Mouse (Mus musculus): Measurements from ENCODE around the gene Frem3. TPM values are rescaled to one million over a fixed set of nuclear protein-coding genes. Genes with fewer than 3 reads are reported as not detected.

The Frem3 gene
- polyA plus RNA-seq, 1 experiment from 2014 or later, result 0.03 TPM

- peak overlapping the region; percentile 56 for H3K4me2 ChIP-seq (replicated peaks)
- ATAC-seq, result peak; percentile 30; the same call in 1 of the 2 replicates
- no peaks in the 10 kb centered on the region for H3K36me3 ChIP-seq
- peaks cover 35% of the 10 kb centered on the region for H3K27me3 ChIP-seq
- H3K4me3 ChIP-seq (replicated peaks), result peak overlapping the region; percentile 32
- WGBS, result 2% methylated on average over 12 of the region's 12 CpGs
- peaks cover 15% of the 10 kb centered on the region for H3K4me1 ChIP-seq (replicated peaks)
- no peaks in the 10 kb centered on the region for H3K9me3 ChIP-seq
- 0 out of 2 replicates have a peak overlapping the region, but pooled peaks have one; percentile 45 for H3K9ac ChIP-seq (replicated peaks)
- no peak overlapping the region for H3K27ac ChIP-seq
Observed at GRCm38 (mm10) chr8:80611441-80611751, 516 bp downstream of the Frem3 start.

GRCm38 (mm10) chr8:80619787-80620186 lies 8.9 kb downstream of the Frem3 start:
- no peak for ATAC-seq
- Histone ChIP-seq H3K27ac (no peak overlapping the region), H3K36me3 (no peaks in the 10 kb centered on the region), H3K4me1 (replicated peaks) (no peaks in the 10 kb centered on the region), H3K9me3 (no peaks in the 10 kb centered on the region), H3K4me3 (replicated peaks) (no peak overlapping the region), H3K9ac (replicated peaks) (no peak overlapping the region), H3K4me2 (replicated peaks) (no peak overlapping the region), H3K27me3 (no peaks in the 10 kb centered on the region)
- 21% methylated on average over 3 of the region's 3 CpGs for WGBS

GRCm38 (mm10) chr8:80647394-80647793 lies 36.5 kb downstream of the Frem3 start:
- Histone ChIP-seq H3K36me3 (no peaks in the 10 kb centered on the region), H3K9ac (replicated peaks) (no peak overlapping the region), H3K4me1 (replicated peaks) (no peaks in the 10 kb centered on the region), H3K4me3 (replicated peaks) (no peak overlapping the region), H3K27ac (no peak overlapping the region), H3K9me3 (no peaks in the 10 kb centered on the region), H3K4me2 (replicated peaks) (no peak overlapping the region), H3K27me3 (no peaks in the 10 kb centered on the region)
- no peak for ATAC-seq
- WGBS, result 70% methylated on average over 6 of the region's 6 CpGs

- no peaks in the 10 kb centered on the region for H3K27me3 ChIP-seq
- no peak overlapping the region for H3K9ac ChIP-seq (replicated peaks)
- 59% methylated on average over 4 of the region's 4 CpGs for WGBS
- ATAC-seq, result no peak
- H3K36me3 ChIP-seq, result no peaks in the 10 kb centered on the region
- no peak overlapping the region for H3K4me2 ChIP-seq (replicated peaks)
- H3K4me1 ChIP-seq (replicated peaks), result 0 out of 2 replicates have a peak, but pooled peaks cover 3% of the 10 kb centered on the region
- H3K4me3 ChIP-seq (replicated peaks), result no peak overlapping the region
- no peak overlapping the region for H3K27ac ChIP-seq
- no peaks in the 10 kb centered on the region for H3K9me3 ChIP-seq
Observed at GRCm38 (mm10) chr8:80657639-80658038, 46.8 kb downstream of the Frem3 start.

- 0 out of 2 replicates have a peak, but pooled peaks cover 3% of the 10 kb centered on the region for H3K4me1 ChIP-seq (replicated peaks)
- ATAC-seq, result no peak
- H3K9me3 ChIP-seq, result no peaks in the 10 kb centered on the region
- no peaks in the 10 kb centered on the region for H3K36me3 ChIP-seq
- 88% methylated on average over 4 of the region's 4 CpGs for WGBS
- H3K27me3 ChIP-seq, result no peaks in the 10 kb centered on the region
- H3K27ac ChIP-seq, result no peak overlapping the region
- no peak overlapping the region for H3K4me2 ChIP-seq (replicated peaks)
- H3K9ac ChIP-seq (replicated peaks), result no peak overlapping the region
- no peak overlapping the region for H3K4me3 ChIP-seq (replicated peaks)
Observed at GRCm38 (mm10) chr8:80661055-80661454, 50.2 kb downstream of the Frem3 start.

GRCm38 (mm10) chr8:80663476-80663875 lies 52.6 kb downstream of the Frem3 start:
- no peaks in the 10 kb centered on the region for H3K9me3 ChIP-seq
- no peaks in the 10 kb centered on the region for H3K36me3 ChIP-seq
- no peak overlapping the region for H3K27ac ChIP-seq
- no peak overlapping the region for H3K4me3 ChIP-seq (replicated peaks)
- 84% methylated on average over 3 of the region's 3 CpGs for WGBS
- H3K27me3 ChIP-seq, result no peaks in the 10 kb centered on the region
- H3K4me2 ChIP-seq (replicated peaks), result no peak overlapping the region
- H3K4me1 ChIP-seq (replicated peaks), result no peaks in the 10 kb centered on the region
- no peak for ATAC-seq
- H3K9ac ChIP-seq (replicated peaks), result no peak overlapping the region

GRCm38 (mm10) chr8:80669277-80669901 lies 58.5 kb downstream of the Frem3 start:
- H3K4me1 ChIP-seq (replicated peaks), result no peaks in the 10 kb centered on the region
- H3K9ac ChIP-seq (replicated peaks), result no peak overlapping the region
- no peak overlapping the region for H3K4me2 ChIP-seq (replicated peaks)
- no peaks in the 10 kb centered on the region for H3K36me3 ChIP-seq
- H3K27me3 ChIP-seq, result no peaks in the 10 kb centered on the region
- no peak overlapping the region for H3K27ac ChIP-seq
- H3K4me3 ChIP-seq (replicated peaks), result no peak overlapping the region
- H3K9me3 ChIP-seq, result no peaks in the 10 kb centered on the region
- WGBS, result 80% methylated on average over 17 of the region's 17 CpGs
- ATAC-seq, result no peak

GRCm38 (mm10) chr8:80682594-80682993 lies 71.7 kb downstream of the Frem3 start:
- Histone ChIP-seq H3K9ac (replicated peaks) (no peak overlapping the region), H3K36me3 (no peaks in the 10 kb centered on the region), H3K27me3 (no peaks in the 10 kb centered on the region), H3K27ac (no peak overlapping the region), H3K4me2 (replicated peaks) (no peak overlapping the region), H3K4me3 (replicated peaks) (no peak overlapping the region), H3K9me3 (no peaks in the 10 kb centered on the region), H3K4me1 (replicated peaks) (no peaks in the 10 kb centered on the region)
- ATAC-seq, result no peak
- 74% methylated on average over 5 of the region's 5 CpGs for WGBS

- no peak overlapping the region for H3K9ac ChIP-seq (replicated peaks)
- 77% methylated on average over 5 of the region's 5 CpGs for WGBS
- H3K4me1 ChIP-seq (replicated peaks), result no peaks in the 10 kb centered on the region
- H3K9me3 ChIP-seq, result no peaks in the 10 kb centered on the region
- ATAC-seq, result no peak
- H3K27ac ChIP-seq, result no peak overlapping the region
- no peaks in the 10 kb centered on the region for H3K36me3 ChIP-seq
- no peak overlapping the region for H3K4me3 ChIP-seq (replicated peaks)
- H3K4me2 ChIP-seq (replicated peaks), result no peak overlapping the region
- H3K27me3 ChIP-seq, result no peaks in the 10 kb centered on the region
Observed at GRCm38 (mm10) chr8:80683756-80684335, 73.0 kb downstream of the Frem3 start.

- no peak overlapping the region for H3K27ac ChIP-seq
- no peaks in the 10 kb centered on the region for H3K27me3 ChIP-seq
- H3K4me1 ChIP-seq (replicated peaks), result no peaks in the 10 kb centered on the region
- H3K9me3 ChIP-seq, result no peaks in the 10 kb centered on the region
- peak; percentile 75; the same call in 1 of the 2 replicates for ATAC-seq
- WGBS, result 50% methylated on average over 4 of the region's 4 CpGs
- no peak overlapping the region for H3K4me3 ChIP-seq (replicated peaks)
- no peaks in the 10 kb centered on the region for H3K36me3 ChIP-seq
- H3K4me2 ChIP-seq (replicated peaks), result no peak overlapping the region
- H3K9ac ChIP-seq (replicated peaks), result no peak overlapping the region
Observed at GRCm38 (mm10) chr8:80688141-80688540, 77.3 kb downstream of the Frem3 start.

GRCm38 (mm10) chr8:80710670-80711400 lies 100.0 kb downstream of the Frem3 start:
- Histone ChIP-seq H3K4me1 (replicated peaks) (no peaks in the 10 kb centered on the region), H3K9me3 (no peaks in the 10 kb centered on the region; the same call in 1 of the 2 replicates), H3K4me2 (replicated peaks) (no peak overlapping the region), H3K36me3 (peaks cover 64% of the 10 kb centered on the region), H3K27me3 (no peaks in the 10 kb centered on the region), H3K9ac (replicated peaks) (no peak overlapping the region), H3K27ac (no peak overlapping the region), H3K4me3 (replicated peaks) (no peak overlapping the region)
- no peak for ATAC-seq
- WGBS, result 83% methylated on average over 4 of the region's 4 CpGs

- H3K9me3 ChIP-seq, result no peaks in the 10 kb centered on the region; the same call in 1 of the 2 replicates
- no peaks in the 10 kb centered on the region for H3K4me1 ChIP-seq (replicated peaks)
- peaks cover 57% of the 10 kb centered on the region for H3K36me3 ChIP-seq
- H3K27me3 ChIP-seq, result no peaks in the 10 kb centered on the region
- H3K4me2 ChIP-seq (replicated peaks), result no peak overlapping the region
- no peak overlapping the region for H3K9ac ChIP-seq (replicated peaks)
- no peak overlapping the region for H3K27ac ChIP-seq
- 86% methylated on average over 1 of the region's 1 CpGs for WGBS
- ATAC-seq, result no peak
- no peak overlapping the region for H3K4me3 ChIP-seq (replicated peaks)
Observed at GRCm38 (mm10) chr8:80714461-80714860, 103.6 kb downstream of the Frem3 start.
